Mouse (Mus musculus) ES-Bruce4 (cell line): ENCODE measurements around the gene Egln3. TPM values are rescaled to one million over a fixed set of nuclear protein-coding genes. Genes with fewer than 3 reads are reported as not detected.

Experiments
- H3K27ac ChIP-seq: 2 replicates; pipeline ENCODE4 v1.5.1; 2012; ENCODE audit warnings: low read length, inconsistent platforms; ENCODE audit not compliant: insufficient read depth
- H3K27me3 ChIP-seq: 2 replicates; pipeline ENCODE4 v1.6.1; 2012; ENCODE audit warnings: mild to moderate bottlenecking, low read length, inconsistent platforms; ENCODE audit not compliant: control insufficient read depth, poor library complexity, insufficient read depth, severe bottlenecking
- H3K36me3 ChIP-seq: 2 replicates; pipeline ENCODE4 v1.6.1; 2012; ENCODE audit warnings: inconsistent platforms, mild to moderate bottlenecking, low read length, moderate library complexity; ENCODE audit not compliant: control insufficient read depth, poor library complexity, insufficient read depth, severe bottlenecking
- H3K4me1 ChIP-seq: one replicate; pipeline ENCODE4 v1.8.1; 2011; ENCODE audit warnings: low read length; ENCODE audit not compliant: control insufficient read depth, insufficient read depth
- H3K4me3 ChIP-seq: 2 replicates; pipeline ENCODE4 v1.5.1; 2011; ENCODE audit warnings: low read depth, mild to moderate bottlenecking, low read length
- H3K9ac ChIP-seq: 2 replicates; pipeline ENCODE4 v1.6.1; 2012; ENCODE audit warnings: low read depth, mild to moderate bottlenecking, inconsistent platforms; ENCODE audit not compliant: poor library complexity, severe bottlenecking
- H3K9me3 ChIP-seq: replicated peaks from 2 replicates; pipeline ENCODE4 v1.6.1; 2012; ENCODE audit warnings: mild to moderate bottlenecking, low read length, inconsistent platforms; ENCODE audit not compliant: control insufficient read depth, poor library complexity, insufficient read depth, severe bottlenecking
- CTCF ChIP-seq: IDR thresholded peaks from one replicate; pipeline ENCODE4 v1.8.1; 2011; ENCODE audit warnings: low read depth, low read length
- EP300 ChIP-seq: IDR thresholded peaks from 2 replicates; pipeline ENCODE4 v1.6.1; 2011; ENCODE audit warnings: low read depth, low read length; ENCODE audit not compliant: insufficient read depth
- POLR2A ChIP-seq: IDR thresholded peaks from one replicate; pipeline ENCODE4 v1.8.1; 2011; ENCODE audit warnings: low read length; ENCODE audit not compliant: insufficient read depth
- polyA plus RNA-seq: library from polyadenylated mRNA; stranded (reverse); fragments of >200 nt; gene quantifications from 2 replicates; pipeline ENCODE4 v1.2.4, GENCODE M21; 2011; ENCODE audit warnings: low read depth; ENCODE audit not compliant: missing spikeins, insufficient read depth, insufficient read length

The Egln3 gene
- polyA plus RNA-seq, 1 experiment: 19.2 TPM

- Histone ChIP-seq H3K9ac (no peak overlapping the region), H3K4me1 (peaks cover 2% of the 10 kb centered on the region), H3K27me3 (no peaks in the 10 kb centered on the region), H3K36me3 (no peaks in the 10 kb centered on the region), H3K27ac (no peak overlapping the region), H3K9me3 (no peaks in the 10 kb centered on the region), H3K4me3 (no peak overlapping the region)
- no peak for TF ChIP-seq CTCF
- no peak for TF ChIP-seq POLR2A
- TF ChIP-seq EP300: no peak
Observed at GRCm38 (mm10) chr12:54209182-54209563, 5.5 kb upstream of the Egln3 start.

- Histone ChIP-seq H3K4me1 (peaks cover 2% of the 10 kb centered on the region), H3K9me3 (no peaks in the 10 kb centered on the region), H3K27ac (no peak overlapping the region)
Observed at GRCm38 (mm10) chr12:54208433-54209181, 4.9 kb upstream of the Egln3 start.

GRCm38 (mm10) chr12:54205731-54206130 lies 2.1 kb upstream of the Egln3 start:
- Histone ChIP-seq H3K4me1 (peaks cover 2% of the 10 kb centered on the region), H3K27ac (no peak overlapping the region), H3K9ac (no peak overlapping the region), H3K4me3 (no peak overlapping the region), H3K36me3 (no peaks in the 10 kb centered on the region), H3K9me3 (no peaks in the 10 kb centered on the region), H3K27me3 (no peaks in the 10 kb centered on the region)
- no peak for TF ChIP-seq EP300
- TF ChIP-seq POLR2A: no peak
- no peak for TF ChIP-seq CTCF

More at GRCm38 (mm10) chr12:54208433-54209181, 4.9 kb upstream of the Egln3 start:
- no peak for TF ChIP-seq POLR2A
- no peak for TF ChIP-seq EP300
- no peak for TF ChIP-seq CTCF
- Histone ChIP-seq H3K27me3 (no peaks in the 10 kb centered on the region), H3K36me3 (no peaks in the 10 kb centered on the region), H3K9ac (no peak overlapping the region), H3K4me3 (no peak overlapping the region)

- Histone ChIP-seq H3K27ac (no peak overlapping the region), H3K4me3 (no peak overlapping the region), H3K9ac (no peak overlapping the region), H3K9me3 (no peaks in the 10 kb centered on the region), H3K36me3 (no peaks in the 10 kb centered on the region), H3K27me3 (no peaks in the 10 kb centered on the region), H3K4me1 (peaks cover 2% of the 10 kb centered on the region)
- peak; percentile 67 for TF ChIP-seq CTCF
- TF ChIP-seq POLR2A: no peak
- 0 out of 2 replicates have a peak, but pooled peaks have one; percentile 8 for TF ChIP-seq EP300
Observed at GRCm38 (mm10) chr12:54205195-54205594, 1.5 kb upstream of the Egln3 start.

GRCm38 (mm10) chr12:54202765-54203655 lies 650 bp downstream of the Egln3 start:
- no peaks in the 10 kb centered on the region for H3K36me3 ChIP-seq
- H3K4me1 ChIP-seq: peaks cover 2% of the 10 kb centered on the region
- TF ChIP-seq CTCF (no peak), EP300 (no peak), POLR2A (no peak)
- peak overlapping the region; percentile 84 for H3K4me3 ChIP-seq
- H3K9ac ChIP-seq: peak overlapping the region; percentile 36
- H3K27me3 ChIP-seq: no peaks in the 10 kb centered on the region
- H3K9me3 ChIP-seq: no peaks in the 10 kb centered on the region
- no peak overlapping the region for H3K27ac ChIP-seq

- Histone ChIP-seq H3K4me1 (peaks cover 2% of the 10 kb centered on the region), H3K36me3 (no peaks in the 10 kb centered on the region), H3K9me3 (no peaks in the 10 kb centered on the region), H3K27me3 (no peaks in the 10 kb centered on the region), H3K9ac (0 out of 2 replicates have a peak overlapping the region, but pooled peaks have one; percentile 36), H3K27ac (no peak overlapping the region), H3K4me3 (peak overlapping the region; percentile 84)
- TF ChIP-seq POLR2A (no peak), CTCF (no peak), EP300 (no peak)
Observed at GRCm38 (mm10) chr12:54202276-54202675, 1.4 kb downstream of the Egln3 start.
